Mouse (Mus musculus) liver, postnatal 0 days (tissue): ENCODE results near the gene Ofd1.

Source experiments
- CTCF ChIP-seq: sonication (generic); IDR thresholded peaks from 2 replicates; pipeline ENCODE4 v1.5.1; 2016; ENCODE audit warnings: antibody characterized with exemption, low read depth
- EP300 ChIP-seq: IDR thresholded peaks from 2 replicates; pipeline ENCODE4 v1.6.1; 2016; ENCODE audit warnings: antibody characterized with exemption, low read depth, mild to moderate bottlenecking

DNA sequence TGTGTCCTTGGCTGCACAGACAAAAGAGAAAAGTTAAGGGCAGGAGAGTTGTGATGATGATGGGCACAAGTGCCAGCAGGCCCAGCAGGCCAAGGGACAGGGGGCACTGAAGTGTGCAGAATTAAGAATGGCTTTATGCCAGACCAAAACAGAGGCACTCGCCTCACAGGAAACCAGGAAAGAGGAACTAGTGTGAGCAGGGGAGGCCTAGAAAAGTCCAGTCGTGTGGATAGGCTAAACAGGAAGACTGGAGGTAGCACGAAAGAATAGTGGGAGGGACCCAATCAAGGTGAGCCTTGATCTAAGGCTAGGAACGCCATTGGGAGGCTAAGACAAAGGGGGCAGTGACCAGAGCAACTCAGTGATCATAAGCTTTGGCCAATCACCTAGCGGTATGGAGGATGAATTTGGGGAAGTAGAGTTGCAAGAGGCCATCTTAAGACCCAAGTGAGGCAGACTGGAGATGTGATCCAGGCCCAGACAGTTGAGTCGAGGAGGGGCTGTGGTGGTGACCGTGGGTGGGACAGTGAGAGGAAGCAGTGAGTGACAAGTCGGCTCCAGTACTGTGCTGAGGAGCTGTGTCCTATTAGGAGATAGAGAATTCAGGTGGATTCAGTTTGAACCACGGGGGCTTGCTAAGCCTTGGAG, 63.7 kb downstream of the Ofd1 start:
- TF ChIP-seq EP300 (no peak), CTCF (no peak)
